Comparison of ENCODE assay signal across 15 mouse cellular contexts in the genomic region with DNA sequence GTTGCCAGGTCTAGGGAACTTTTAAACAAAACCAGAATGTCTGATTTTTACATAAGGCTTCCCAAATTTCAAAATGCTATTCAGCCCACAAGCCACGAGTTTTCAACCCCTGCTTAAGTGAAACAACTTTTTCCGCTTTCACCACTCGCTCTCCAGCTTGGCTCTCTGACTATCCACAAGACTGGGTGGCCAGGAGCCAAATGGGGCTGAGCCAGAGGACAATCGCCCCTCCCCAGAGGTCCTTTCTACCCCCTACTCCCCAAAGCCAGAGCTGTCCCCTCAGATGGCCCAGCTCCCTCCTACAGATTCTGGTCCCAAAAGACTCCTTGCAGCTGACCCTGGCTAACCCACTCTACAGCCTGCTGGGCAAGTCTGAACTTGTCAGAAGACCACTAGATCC. TPM values are rescaled to one million over a fixed set of nuclear protein-coding genes. Genes with fewer than 3 reads are reported as not detected.
DNase-seq lines count a peak whose midpoint lies in the region; ATAC-seq lines count a peak whose summit lies in the region.
"Had no signal": no experiment of that assay in that cellular context is flagged by ENCODE, and none has a peak within 500 bp of the region (broad histone marks: within the 10 kb centered on the region; RNA-seq: fewer than 3 reads in every experiment).

No protein-coding gene starts in this region.

- no peak overlapping the region for H3K9ac ChIP-seq in heart, embryonic 12.5 days
- no peak overlapping the region for H3K9ac ChIP-seq in midbrain, embryonic 15.5 days
- H3K9ac ChIP-seq: liver, postnatal 0 days had no signal

- H3K9me3 ChIP-seq in heart, embryonic 12.5 days (replicated peaks), result no peaks in the 10 kb centered on the region
- no peaks in the 10 kb centered on the region for H3K9me3 ChIP-seq in midbrain, embryonic 15.5 days

- H3K36me3 ChIP-seq in heart, embryonic 12.5 days, result no peaks in the 10 kb centered on the region
- H3K36me3 ChIP-seq in midbrain, embryonic 15.5 days (replicated peaks), result no peaks in the 10 kb centered on the region

- 46% methylated on average over 4 of the region's 4 CpGs for WGBS in heart, embryonic 12.5 days
- WGBS in midbrain, embryonic 15.5 days, result 77% methylated on average over 4 of the region's 4 CpGs

- ATAC-seq in heart, embryonic 12.5 days (ENCODE audit: insufficient number of reproducible peaks, low FRiP score), result no peak
- ATAC-seq in granulocyte monocyte progenitor cell, adult 5-6 weeks (replicated peaks; ENCODE audit: poor library complexity, severe bottlenecking), result peak; percentile 11; the same call in 1 of the 2 replicates
- 0 out of 2 replicates have a peak, but pooled peaks have one; percentile 9 for ATAC-seq in megakaryocyte, adult 5-6 weeks (ENCODE audit: poor library complexity, severe bottlenecking)
- ATAC-seq in midbrain, embryonic 15.5 days (replicated peaks), result no peak
- ATAC-seq: hindbrain, postnatal 0 days; liver, postnatal 0 days had no signal

- H3K4me2 ChIP-seq in heart, embryonic 12.5 days, result no peak overlapping the region
- H3K4me2 ChIP-seq in midbrain, embryonic 15.5 days, result no peak overlapping the region

- peak; percentile 98 for DNase-seq in heart, adult 11 months
- peak; percentile 25 for DNase-seq in right cerebral cortex, postnatal 4 days
- DNase-seq in right cerebral cortex, postnatal 36 days (ENCODE audit: low spot score in 2 of 2), result no peak
- DNase-seq in left cerebral cortex, adult 8-10 months (ENCODE audit: low spot score in 2 of 2), result no peak
- DNase-seq: adrenal gland, postnatal 14 days; liver, postnatal 0 days; spleen, adult 18-20 months; thymus, postnatal 36 days had no signal

- H3K27ac ChIP-seq in heart, embryonic 12.5 days (ENCODE audit: poor library complexity, severe bottlenecking), result no peak overlapping the region
- no peak overlapping the region for H3K27ac ChIP-seq in midbrain, embryonic 15.5 days
- H3K27ac ChIP-seq: hindbrain, postnatal 0 days; kidney, postnatal 0 days had no signal

- peaks cover 19% of the 10 kb centered on the region; the same call in 1 of the 2 replicates for H3K27me3 ChIP-seq in heart, embryonic 12.5 days (replicated peaks)
- no peaks in the 10 kb centered on the region; the same call in 1 of the 2 replicates for H3K27me3 ChIP-seq in midbrain, embryonic 15.5 days (replicated peaks)

- peaks cover 6% of the 10 kb centered on the region; the same call in 1 of the 2 replicates for H3K4me1 ChIP-seq in heart, embryonic 12.5 days (replicated peaks)
- peaks cover 15% of the 10 kb centered on the region for H3K4me1 ChIP-seq in midbrain, embryonic 15.5 days

- H3K4me3 ChIP-seq in heart, embryonic 12.5 days, result no peak overlapping the region
- H3K4me3 ChIP-seq in midbrain, embryonic 15.5 days, result no peak overlapping the region

RNA-seq across cellular contexts. Expression of a gene that starts 1.1 kb away (rescaled TPM):
- 123 TPM in 2 replicates for polyA plus RNA-seq in heart, embryonic 12.5 days (2016; fragmentation: Nextera tagmentation; extraction: Ambion mirVana)
- total RNA-seq in granulocyte monocyte progenitor cell, adult 5-6 weeks (2014; fragmentation: Nextera tagmentation), result 2.7 TPM in 1 of 2 replicates, not detected in the other
- total RNA-seq in granulocyte monocyte progenitor cell, adult 5-6 weeks (2017), result 0.36 and 0.39 TPM in 2 replicates
- total RNA-seq in megakaryocyte, adult 5-6 weeks (2015), result not detected in 2 replicates
- not detected in 2 replicates for total RNA-seq in megakaryocyte, adult 5-6 weeks (2017)
- 22.3 and 22.7 TPM in 2 replicates for polyA plus RNA-seq in midbrain, embryonic 15.5 days (2015; fragmentation: Nextera tagmentation; extraction: Ambion mirVana)
- 1 to 10 TPM; 1.8 to 4.7 (median 4.1) TPM for total RNA-seq in left cerebral cortex, adult 8-10 months (2022)
- total RNA-seq: monocyte, adult 5-6 weeks had no signal

RNA-seq across cellular contexts. Expression of a gene that starts 29.1 kb away (rescaled TPM):
- 3.0 and 4.9 TPM in 2 replicates for polyA plus RNA-seq in heart, embryonic 12.5 days (2016; fragmentation: Nextera tagmentation; extraction: Ambion mirVana)
- total RNA-seq in granulocyte monocyte progenitor cell, adult 5-6 weeks (2014; fragmentation: Nextera tagmentation), result 11.0 and 13.8 TPM in 2 replicates
- 9.9 and 14.6 TPM in 2 replicates for total RNA-seq in granulocyte monocyte progenitor cell, adult 5-6 weeks (2017)
- total RNA-seq in megakaryocyte, adult 5-6 weeks (2015), result 37.9 and 43.7 TPM in 2 replicates
- total RNA-seq in megakaryocyte, adult 5-6 weeks (2017), result 32.1 and 39.6 TPM in 2 replicates
- polyA plus RNA-seq in midbrain, embryonic 15.5 days (2015; fragmentation: Nextera tagmentation; extraction: Ambion mirVana), result 7.3 and 8.9 TPM in 2 replicates
- total RNA-seq in left cerebral cortex, adult 8-10 months (2022), result 10 to 100 TPM in 1 of 4 experiments, 1 to 10 TPM in 3; 9.6 to 13.3 (median 9.8) TPM

Comparison
In these comparisons a context has a peak if more than half of its experiments do, and no peak if none do; other contexts are left out.
1. DNase-seq: peak in heart, adult 11 months (single experiment) and right cerebral cortex, postnatal 4 days (single experiment); none in right cerebral cortex, postnatal 36 days (0 of 2) and left cerebral cortex, adult 8-10 months (0 of 2).
2. ATAC-seq: peak in granulocyte monocyte progenitor cell, adult 5-6 weeks (single experiment) and megakaryocyte, adult 5-6 weeks (single experiment); none in heart, embryonic 12.5 days (single experiment) and midbrain, embryonic 15.5 days (single experiment).